Mouse (Mus musculus) hematopoietic stem cell, adult 5-6 weeks (primary cell): ENCODE results near the gene Comtd1. TPM values are rescaled to one million over a fixed set of nuclear protein-coding genes. Genes with fewer than 3 reads are reported as not detected.
A peak's percentile ranks its signal among the peaks of the same experiment; 100 is the strongest.

Experiments
- ATAC-seq, 2 experiments: fragments of 125-278 bp in 1 of 2; replicated peaks in 1 of 2; 2 replicates each; pipeline ENCODE4 v1.8.0; 2016 to 2017; ENCODE audit warnings: inconsistent platforms in 2 of 2, mild to moderate bottlenecking in 2 of 2, moderate number of reproducible peaks in 2 of 2, low read depth in 1 of 2, moderate TSS enrichment in 1 of 2; ENCODE audit not compliant: low FRiP score in 2 of 2, poor library complexity in 2 of 2, severe bottlenecking in 2 of 2, insufficient read depth in 1 of 2, low TSS enrichment in 1 of 2
- total RNA-seq: library from RNA; stranded (forward); fragments of 172-1452, 232-1000 nt; gene quantifications from 2 replicates; pipeline ENCODE4 v1.2.3, GENCODE M21; 2017

Comtd1 gene
- 5.2 and 14.4 TPM in 2 replicates for total RNA-seq

- ATAC-seq: peak; percentile 77 to 78
Measured at GRCm38 (mm10) chr14:21848166-21849154, at the start of gene Comtd1. Gene Comtd1, minus strand, starts transcription at chr14:21848977.

- ATAC-seq: no peak
Measured at GRCm38 (mm10) chr14:21892341-21892659, 43.5 kb upstream of the Comtd1 start.

- peak; percentile 39 to 46; a peak in 1 of 4 replicates for ATAC-seq
Measured at GRCm38 (mm10) chr14:21891581-21892340, 43.0 kb upstream of the Comtd1 start.

GRCm38 (mm10) chr14:21890430-21890829 lies 41.7 kb upstream of the Comtd1 start:
- ATAC-seq: peak; percentile 27 to 29; a peak in 2 of 4 replicates

- ATAC-seq: no peak
Measured at GRCm38 (mm10) chr14:21866816-21867215, 18.0 kb upstream of the Comtd1 start.

GRCm38 (mm10) chr14:21866291-21866690 lies 17.5 kb upstream of the Comtd1 start:
- ATAC-seq: no peak

GRCm38 (mm10) chr14:21856886-21857285 lies 8.1 kb upstream of the Comtd1 start:
- ATAC-seq: no peak

- ATAC-seq: no peak
Measured at GRCm38 (mm10) chr14:21855961-21856360, 7.2 kb upstream of the Comtd1 start.

- ATAC-seq: no peak
Measured at GRCm38 (mm10) chr14:21854271-21854670, 5.5 kb upstream of the Comtd1 start.

- peak; percentile 54 to 60 for ATAC-seq
Measured at GRCm38 (mm10) chr14:21853456-21854109, 4.8 kb upstream of the Comtd1 start.

GRCm38 (mm10) chr14:21851996-21852791 lies 3.4 kb upstream of the Comtd1 start:
- peak; percentile 8; a peak in 2 of 4 replicates for ATAC-seq

- no peak for ATAC-seq
Measured at GRCm38 (mm10) chr14:21850419-21851127, 1.8 kb upstream of the Comtd1 start.

- ATAC-seq: no peak
Measured at GRCm38 (mm10) chr14:21849524-21850418, 994 bp upstream of the Comtd1 start.

- ATAC-seq: peak; percentile 28 to 33
Measured at GRCm38 (mm10) chr14:21847381-21848165, 1.2 kb downstream of the Comtd1 start.

- ATAC-seq: no peak
Measured at GRCm38 (mm10) chr14:21846827-21847380, 1.9 kb downstream of the Comtd1 start.
